Mouse (Mus musculus) MEL (cell line): ENCODE measurements around the gene Slc34a1.

Experiments
- CHD2 ChIP-seq: IDR thresholded peaks from 2 replicates; pipeline ENCODE4 v1.6.1; 2011; ENCODE audit warnings: low read length, improper control_type of control experiment
- CTCF ChIP-seq, 3 experiments: IDR thresholded peaks in 2 of 3; conservative IDR thresholded peaks in 1 of 3; 2 replicates each; pipeline ENCODE4 v1.5.1; 2011 to 2012; ENCODE audit warnings: low read length in 3 of 3, low read depth in 2 of 3, mild to moderate bottlenecking in 2 of 3, improper control_type of control experiment in 1 of 3, inconsistent platforms in 1 of 3, mixed read lengths in 1 of 3, moderate library complexity in 1 of 3; ENCODE audit not compliant: control insufficient read depth in 1 of 3, insufficient read depth in 1 of 3, poor library complexity in 1 of 3, severe bottlenecking in 1 of 3
- EP300 ChIP-seq, 2 experiments: IDR thresholded peaks; 2 replicates each; pipeline ENCODE4 v1.6.1; 2011; ENCODE audit warnings: improper control_type of control experiment in 2 of 2, low read length in 2 of 2, low read depth in 1 of 2, mild to moderate bottlenecking in 1 of 2
- GATA1 ChIP-seq: IDR thresholded peaks from 2 replicates; pipeline ENCODE4 v1.6.1; 2011; ENCODE audit warnings: low read depth, low read length, improper control_type of control experiment
- MXI1 ChIP-seq: IDR thresholded peaks from 2 replicates; pipeline ENCODE4 v1.6.1; 2011; ENCODE audit warnings: mild to moderate bottlenecking, low read depth, low read length, improper control_type of control experiment
- MYC ChIP-seq: IDR thresholded peaks from 2 replicates; pipeline ENCODE4 v1.6.1; 2011; ENCODE audit warnings: low read depth, mild to moderate bottlenecking, low read length, improper control_type of control experiment, moderate library complexity
- NELFE ChIP-seq: IDR thresholded peaks from 2 replicates; pipeline ENCODE4 v1.6.1; 2011; ENCODE audit warnings: low read depth, low read length, improper control_type of control experiment
- NRF1 ChIP-seq: IDR thresholded peaks from 2 replicates; pipeline ENCODE4 v1.6.1; 2014; ENCODE audit warnings: low read depth, mild to moderate bottlenecking, inconsistent platforms, low read length, improper control_type of control experiment, moderate library complexity; ENCODE audit not compliant: poor library complexity, insufficient read depth, severe bottlenecking
- POLR2A ChIP-seq, 2 experiments: IDR thresholded peaks; 2 replicates each; pipeline ENCODE4 v1.6.1; 2011 to 2012; ENCODE audit warnings: low read length in 2 of 2, mild to moderate bottlenecking in 2 of 2, control low read depth in 1 of 2, improper control_type of control experiment in 1 of 2, low read depth in 1 of 2, moderate library complexity in 1 of 2; ENCODE audit not compliant: control insufficient read depth in 1 of 2, insufficient read depth in 1 of 2, poor library complexity in 1 of 2
- SIN3A ChIP-seq: IDR thresholded peaks from 2 replicates; pipeline ENCODE4 v1.6.1; 2012; ENCODE audit warnings: low read length, improper control_type of control experiment, inconsistent platforms
- USF1 ChIP-seq: IDR thresholded peaks from 2 replicates; pipeline ENCODE4 v1.6.1; 2014; ENCODE audit warnings: low read depth, mild to moderate bottlenecking, inconsistent platforms, low read length, improper control_type of control experiment, moderate library complexity

- TF ChIP-seq CTCF (IDR thresholded peaks at IDR 0.05 in 2 of 3, conservative IDR thresholded peaks at IDR 0.05 in 1 of 3; ENCODE audit: control insufficient read depth in 1 of 3, insufficient read depth in 1 of 3, low read depth in 2 of 3, low read length in 3 of 3, poor library complexity in 1 of 3, severe bottlenecking in 1 of 3) (peak; percentile 76 to 87 (median 85)), NRF1 (no peak), USF1 (peak; percentile 90), MYC (peak; percentile 97), MXI1 (peak; percentile 98), GATA1 (no peak), EP300 (IDR thresholded peaks at IDR 0.05; ENCODE audit: low read depth in 1 of 2, low read length in 2 of 2) (no peak), POLR2A (IDR thresholded peaks at IDR 0.05; ENCODE audit: control insufficient read depth in 1 of 2, insufficient read depth in 1 of 2, low read depth in 1 of 2, low read length in 2 of 2, poor library complexity in 1 of 2) (no peak), NELFE (no peak), SIN3A (peak; percentile 90), CHD2 (no peak)
Observed at GRCm38 (mm10) chr13:55418004-55418403, 20.0 kb downstream of the Slc34a1 start.
